Mouse (Mus musculus) adrenal gland, adult 2 months (tissue): ENCODE measurements around the gene Iqcn. TPM values are rescaled to one million over a fixed set of nuclear protein-coding genes. Genes with fewer than 3 reads are reported as not detected.
A peak's percentile ranks its signal among the peaks of the same experiment; 100 is the strongest.

Experiments
- DNase-seq: peaks from one replicate; pipeline ENCODE4 v3.0.0; 2021
- polyA plus RNA-seq: library from polyadenylated mRNA; depleted of rRNA; stranded (reverse); fragments of >200 nt; gene quantifications from 2 replicates; pipeline ENCODE4 v1.2.3, GENCODE M21; 2012
- total RNA-seq, 2 experiments: library from RNA; stranded (reverse); gene quantifications; 2 replicates each; pipeline ENCODE4 v1.2.3; 2021

Iqcn gene
- total and polyA plus RNA-seq, 3 experiments, result 0.12 to 0.25 TPM; not detected in 1

GRCm38 (mm10) chr8:70700555-70700922, 2.7 kb upstream of the Iqcn start:
- peak; percentile 95 for DNase-seq

GRCm38 (mm10) chr8:70701048-70701981, 1.9 kb upstream of the Iqcn start:
- no peak for DNase-seq

- DNase-seq, result no peak
These were observed 1.0 kb upstream of the Iqcn start for GRCm38 (mm10) chr8:70701982-70702841.

DNA sequence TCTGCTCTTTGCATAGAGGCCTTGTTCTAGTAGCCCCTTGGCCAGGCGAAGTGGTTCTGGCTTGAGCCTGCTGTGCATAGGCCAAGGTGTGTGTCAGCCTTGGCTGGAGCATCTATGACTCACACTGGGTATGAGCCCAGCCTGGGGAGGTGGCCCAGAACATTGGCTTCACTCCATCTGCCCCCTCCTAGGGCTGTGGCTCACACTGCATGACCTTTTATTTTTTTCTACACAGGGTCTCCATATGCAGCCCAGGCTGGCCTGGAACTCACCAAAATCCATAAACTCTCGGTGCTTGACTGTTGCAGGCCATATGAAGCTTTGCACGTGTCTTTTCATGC, 445 bp upstream of the Iqcn start:
- peak; percentile 91 for DNase-seq

DNA sequence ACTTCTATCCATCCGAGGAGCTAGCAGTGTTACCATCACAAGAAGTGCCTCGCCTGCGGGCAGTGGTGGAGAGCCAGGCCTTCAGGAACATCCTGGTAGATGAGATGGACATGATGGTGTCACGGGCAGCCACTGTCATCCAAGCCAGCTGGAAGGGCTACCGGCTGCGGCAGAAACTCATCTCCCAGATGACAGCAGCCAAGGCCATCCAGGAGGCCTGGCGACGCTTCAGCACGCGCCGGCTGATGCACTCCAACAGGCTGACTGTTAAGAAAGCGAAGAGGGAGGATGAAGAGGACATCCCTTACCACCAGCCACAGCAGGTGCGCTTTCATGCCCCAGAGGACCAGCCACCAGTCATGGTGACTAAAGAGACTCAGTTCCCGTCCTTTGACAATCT, 5.0 kb downstream of the Iqcn start:
- DNase-seq, result peak; percentile 86

DNA sequence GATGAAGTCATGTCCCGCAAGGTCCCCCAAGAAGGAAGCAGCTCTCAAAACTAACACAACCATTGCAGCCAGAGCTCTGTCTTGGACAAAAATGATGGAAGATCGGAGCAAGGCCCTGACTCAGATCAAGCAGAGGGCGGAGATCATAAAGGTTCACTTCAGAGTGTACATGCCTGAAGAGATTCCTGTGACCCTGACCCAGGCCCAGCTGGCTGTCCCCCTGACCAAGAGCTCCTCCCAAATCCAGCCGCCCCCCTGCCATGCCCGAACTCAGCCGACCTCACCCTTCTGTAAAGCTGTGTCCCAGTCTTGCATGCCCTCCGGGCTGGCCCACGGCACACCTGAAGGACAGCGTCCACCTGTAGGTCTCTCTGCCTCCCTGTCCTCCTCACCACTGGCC, 6.5 kb downstream of the Iqcn start:
- DNase-seq, result peak; percentile 23

DNA sequence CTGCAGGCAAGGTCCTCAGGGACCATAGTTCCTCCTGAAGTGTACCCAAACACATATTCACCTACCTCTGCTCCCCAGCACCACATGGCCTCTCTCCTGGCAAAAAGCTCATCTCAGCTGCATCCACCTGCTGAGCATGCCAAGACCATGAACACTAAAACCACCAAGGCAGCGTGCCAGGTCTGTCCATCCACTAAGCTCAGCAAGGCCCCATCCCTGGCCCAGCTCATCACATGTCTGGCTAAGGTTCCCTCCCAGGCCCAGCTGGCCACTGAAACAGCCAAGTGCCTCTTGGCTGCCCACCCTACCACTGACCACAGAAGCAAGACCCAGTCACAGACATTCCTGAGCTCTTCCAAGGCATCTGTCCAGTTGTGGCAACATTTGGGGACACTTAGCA, 7.0 kb downstream of the Iqcn start:
- DNase-seq, result peak; percentile 72

DNA sequence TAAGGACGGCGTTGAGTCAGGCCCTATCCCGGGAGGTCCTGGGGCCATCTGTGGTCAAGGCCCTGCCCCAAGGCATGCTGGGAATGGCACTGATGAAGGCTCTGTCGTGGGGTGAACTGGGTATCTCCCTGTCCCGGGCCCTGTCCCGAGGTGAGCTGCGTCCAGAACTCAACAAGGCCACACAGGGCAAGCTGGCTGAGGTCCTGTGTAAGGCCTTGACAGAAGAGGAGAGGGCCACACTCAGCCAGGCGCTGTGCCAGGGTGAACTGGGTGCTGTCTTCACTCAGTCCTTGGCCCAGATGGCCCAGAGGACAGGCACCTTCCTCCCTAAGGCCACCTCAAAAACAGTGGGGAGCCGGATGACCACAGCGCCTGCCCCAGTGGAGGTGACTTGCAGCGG, 7.8 kb downstream of the Iqcn start:
- DNase-seq, result peak; percentile 91

DNA sequence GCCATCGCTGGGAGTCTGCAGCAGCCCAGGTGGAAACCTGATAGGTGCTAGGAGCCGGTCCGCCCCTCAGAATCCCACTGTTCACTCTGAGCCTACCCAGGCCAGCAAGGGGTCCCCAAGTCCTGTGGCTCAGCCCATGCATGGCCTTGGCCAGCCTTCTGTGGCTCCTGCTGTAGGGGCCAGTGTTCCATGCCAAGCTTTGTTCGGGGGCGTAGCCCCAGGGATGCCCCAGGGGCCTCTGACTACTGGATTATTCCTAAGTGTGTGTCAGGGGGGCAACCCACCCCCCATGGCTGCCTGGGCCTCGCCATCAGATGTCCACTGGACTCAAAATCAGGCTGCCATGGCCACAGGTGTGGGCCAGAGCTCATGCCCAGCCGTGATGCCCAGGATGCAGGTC, 10.7 kb downstream of the Iqcn start:
- no peak for DNase-seq

GRCm38 (mm10) chr8:70715086-70715485, 11.8 kb downstream of the Iqcn start:
- peak; percentile 62 for DNase-seq

GRCm38 (mm10) chr8:70716521-70717400, 13.5 kb downstream of the Iqcn start:
- DNase-seq, result no peak

GRCm38 (mm10) chr8:70718297-70718696, 15.0 kb downstream of the Iqcn start, which contains the start of gene Gm3336:
Gm3336 (plus strand) TSS chr8:70718543.
- peak; percentile 66 for DNase-seq

DNA sequence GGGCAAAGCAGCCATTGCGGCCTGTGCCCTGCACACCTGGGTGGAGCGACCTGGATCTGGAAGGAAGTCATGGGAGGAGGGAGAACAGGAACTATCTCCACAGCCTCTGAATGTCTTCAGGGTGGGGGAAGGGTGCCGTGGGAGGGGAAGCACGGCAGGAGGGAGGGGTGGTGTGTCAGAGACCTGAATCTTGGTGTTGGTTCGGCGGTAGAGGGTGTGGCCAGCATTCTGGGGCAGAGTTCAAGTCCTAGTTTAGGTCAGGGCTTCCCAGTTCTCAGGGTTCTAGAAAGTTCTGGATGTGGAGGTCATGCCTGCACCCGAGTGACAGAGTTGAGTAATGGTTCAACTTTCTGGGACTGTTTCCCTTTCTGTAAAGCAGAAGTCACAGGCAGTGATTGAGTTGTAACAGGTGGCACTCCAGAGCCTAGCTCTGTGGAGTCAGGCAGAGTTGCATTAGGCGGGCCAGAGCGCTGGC, 16.6 kb downstream of the Iqcn start:
- peak; percentile 29 for DNase-seq

GRCm38 (mm10) chr8:70720739-70721138, 17.5 kb downstream of the Iqcn start:
- peak; percentile 70 for DNase-seq

- DNase-seq, result no peak
These were observed 18.3 kb downstream of the Iqcn start for GRCm38 (mm10) chr8:70721601-70722000.

DNA sequence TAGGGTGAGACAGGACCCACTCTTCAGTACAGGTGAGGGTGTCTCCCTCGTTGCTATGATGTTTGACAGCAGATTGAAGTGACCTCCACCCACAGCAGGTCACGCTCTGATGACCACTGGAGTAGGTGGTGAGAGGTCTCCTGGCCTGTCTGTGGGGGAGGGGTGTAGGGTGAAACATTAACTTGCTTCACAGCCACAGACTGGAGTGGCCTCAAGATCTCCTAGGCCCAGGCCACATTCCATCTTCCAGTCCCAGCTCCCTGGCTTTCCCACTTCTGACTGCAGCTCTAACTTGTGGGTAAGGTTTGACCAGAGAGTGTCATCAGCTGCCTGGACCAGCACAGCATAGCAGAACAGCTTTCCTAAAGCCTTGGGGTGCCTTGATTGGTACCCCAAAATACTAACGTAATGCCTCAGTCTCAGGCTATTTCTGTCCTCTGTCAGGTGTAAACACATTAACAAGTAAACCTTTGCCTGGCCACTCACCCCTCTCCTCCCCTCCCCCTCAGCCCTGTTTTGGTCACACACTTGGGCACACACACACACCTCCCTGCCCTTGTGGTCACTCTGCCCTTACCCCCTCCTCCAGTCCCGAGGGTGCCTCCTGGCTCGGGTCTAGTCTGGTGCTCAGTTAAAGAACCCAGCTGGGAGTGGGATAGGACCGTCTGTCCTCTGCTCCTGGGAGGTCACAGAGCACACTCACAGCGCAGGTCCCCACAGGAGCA, 20.4 kb downstream of the Iqcn start, which contains the start of gene Pde4c:
TSS of gene Pde4c (plus strand) at position 235 of the 725 bp plus-strand sequence.
- no peak for DNase-seq

DNA sequence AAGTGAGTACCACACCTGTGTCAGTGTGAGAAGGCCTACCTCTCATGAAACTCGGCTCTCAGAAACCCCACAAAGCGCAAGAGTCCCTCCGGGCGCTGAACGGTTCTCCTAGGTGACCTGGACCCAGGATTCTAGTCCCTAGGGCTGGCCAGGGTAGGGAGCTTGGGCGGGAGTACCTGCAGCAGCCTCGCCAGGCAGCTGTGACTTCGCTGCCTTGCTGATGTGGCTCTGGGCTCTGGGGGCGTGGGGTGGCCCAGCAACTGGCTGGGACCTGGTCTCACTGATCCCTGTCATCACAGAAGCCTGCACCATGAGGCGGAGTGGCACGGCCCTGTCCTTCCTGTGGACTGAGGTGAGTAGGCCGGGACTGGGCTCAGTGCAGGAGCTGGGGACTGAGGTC, 21.0 kb downstream of the Iqcn start:
- no peak for DNase-seq

GRCm38 (mm10) chr8:70725792-70726447, 22.7 kb downstream of the Iqcn start:
- DNase-seq, result peak; percentile 21

- no peak for DNase-seq
These were observed 23.5 kb downstream of the Iqcn start for GRCm38 (mm10) chr8:70726721-70727120.

- DNase-seq, result no peak
These were observed 26.7 kb downstream of the Iqcn start for GRCm38 (mm10) chr8:70729808-70730475.
